Mouse (Mus musculus) testis, adult 2 months (tissue): Measurements from ENCODE around the gene Tceal5. TPM values are rescaled to one million over a fixed set of nuclear protein-coding genes. Genes with fewer than 3 reads are reported as not detected.
"Not testable (repeated sequence)": the region's sequence is repeated elsewhere in the genome, so short reads cannot be mapped to it uniquely, and the experiment has no call there.

Experiments
- H3K27ac ChIP-seq: fragments of 200-500 bp; 2 replicates; pipeline ENCODE4 v1.5.1; 2012; ENCODE audit warnings: low read depth, low read length; ENCODE audit not compliant: control insufficient read depth, insufficient read depth
- H3K27me3 ChIP-seq: fragments of 200-500 bp; 2 replicates; pipeline ENCODE4 v1.6.1; 2012; ENCODE audit warnings: mild to moderate bottlenecking, low read length, moderate library complexity; ENCODE audit not compliant: control insufficient read depth, insufficient read depth
- H3K36me3 ChIP-seq: fragments of 200-500 bp; 2 replicates; pipeline ENCODE4 v1.6.1; 2012; ENCODE audit warnings: mild to moderate bottlenecking, low read length; ENCODE audit not compliant: control insufficient read depth, insufficient read depth
- H3K4me1 ChIP-seq: fragments of 200-500 bp; 2 replicates; pipeline ENCODE4 v1.6.1; 2012; ENCODE audit warnings: low read length; ENCODE audit not compliant: control insufficient read depth, insufficient read depth
- H3K4me3 ChIP-seq: fragments of 200-500 bp; 2 replicates; pipeline ENCODE4 v1.5.1; 2012; ENCODE audit warnings: low read depth, mild to moderate bottlenecking, low read length, moderate library complexity, mixed read lengths; ENCODE audit not compliant: control insufficient read depth
- CTCF ChIP-seq: fragments of 200-500 bp; IDR thresholded peaks from 2 replicates; pipeline ENCODE4 v1.5.1; 2012; ENCODE audit warnings: low read depth, mild to moderate bottlenecking, inconsistent platforms, low read length, moderate library complexity; ENCODE audit not compliant: control insufficient read depth, insufficient read depth, insufficient replicate concordance
- POLR2A ChIP-seq: fragments of 200-500 bp; IDR thresholded peaks from 2 replicates; pipeline ENCODE4 v1.6.1; 2012; ENCODE audit warnings: low read depth, mild to moderate bottlenecking, inconsistent platforms, low read length, moderate library complexity; ENCODE audit not compliant: control insufficient read depth
- polyA plus RNA-seq: library from polyadenylated mRNA; depleted of rRNA; stranded (reverse); fragments of >200 nt; gene quantifications from 2 replicates; pipeline ENCODE4 v1.2.3, GENCODE M21; 2012

Gene Tceal5
- polyA plus RNA-seq, 1 experiment, result not detected

DNA sequence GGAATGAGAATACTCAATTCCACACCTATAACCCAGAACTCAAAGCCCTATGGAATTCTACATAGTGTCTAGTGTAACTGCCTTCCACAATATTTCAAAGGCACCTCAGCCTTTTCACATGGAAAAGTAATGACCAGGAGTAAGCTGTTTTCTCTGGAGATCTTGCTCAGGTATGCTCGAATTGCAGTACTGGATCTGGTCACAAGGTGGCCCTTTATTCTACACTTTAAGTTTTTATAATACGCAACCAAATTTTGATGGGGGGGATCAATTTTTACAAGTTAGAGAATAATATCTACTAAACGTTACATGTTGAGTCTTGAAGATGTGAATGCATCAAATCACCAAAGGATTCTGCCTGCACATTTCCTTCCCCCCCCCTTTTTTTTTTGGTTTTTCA, 34.4 kb upstream of the Tceal5 start:
- no peak overlapping the region for H3K27ac ChIP-seq
- H3K36me3 ChIP-seq, result no peaks in the 10 kb centered on the region
- H3K4me3 ChIP-seq, result no peak overlapping the region
- H3K4me1 ChIP-seq, result no peaks in the 10 kb centered on the region
- TF ChIP-seq POLR2A (no peak), CTCF (no peak)
- no peaks in the 10 kb centered on the region for H3K27me3 ChIP-seq

DNA sequence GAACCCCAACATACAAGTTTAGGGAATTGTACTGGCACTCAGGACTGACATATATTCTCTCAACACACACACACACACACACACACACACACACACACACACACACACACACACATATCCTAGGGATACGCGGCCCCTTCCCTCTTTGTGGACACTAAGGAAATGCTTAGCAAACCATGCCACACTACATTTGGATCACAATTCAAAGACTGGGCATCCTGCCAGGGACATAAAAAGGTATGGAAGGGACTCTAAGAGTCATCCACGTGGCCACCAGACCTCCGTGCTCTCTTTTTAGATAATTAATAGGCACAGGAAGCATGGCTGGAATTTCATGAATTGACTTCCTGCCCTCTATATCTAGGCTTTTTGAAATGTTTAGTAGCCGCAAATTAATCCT, 24.1 kb upstream of the Tceal5 start:
- TF ChIP-seq POLR2A (no peak), CTCF (no peak)
- Histone ChIP-seq H3K36me3 (no peaks in the 10 kb centered on the region), H3K27me3 (no peaks in the 10 kb centered on the region), H3K27ac (no peak overlapping the region), H3K4me3 (no peak overlapping the region), H3K4me1 (no peaks in the 10 kb centered on the region)

DNA sequence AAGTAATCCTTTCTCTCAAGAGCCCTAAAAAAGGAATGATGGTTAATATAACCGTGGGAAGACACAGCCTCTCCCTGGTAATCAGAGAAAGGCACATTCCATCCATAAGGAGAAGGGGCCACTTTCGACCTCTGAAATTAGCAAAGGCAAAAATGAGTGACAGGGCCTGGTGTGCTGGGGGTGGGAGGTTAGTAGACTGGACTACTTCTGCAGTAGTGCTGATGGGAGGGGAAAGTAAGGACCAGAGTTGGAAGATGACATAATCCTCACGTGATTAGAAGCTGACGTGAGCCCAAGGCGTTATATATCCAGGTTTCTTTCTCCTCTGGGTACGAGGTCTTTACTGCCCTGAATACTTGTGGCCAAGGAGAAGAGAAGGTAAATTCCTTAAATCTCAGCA, 20.0 kb upstream of the Tceal5 start:
- no peaks in the 10 kb centered on the region for H3K27me3 ChIP-seq
- no peaks in the 10 kb centered on the region for H3K36me3 ChIP-seq
- no peak overlapping the region for H3K4me3 ChIP-seq
- no peak overlapping the region for H3K27ac ChIP-seq
- H3K4me1 ChIP-seq, result no peaks in the 10 kb centered on the region
- no peak for TF ChIP-seq POLR2A
- no peak for TF ChIP-seq CTCF

DNA sequence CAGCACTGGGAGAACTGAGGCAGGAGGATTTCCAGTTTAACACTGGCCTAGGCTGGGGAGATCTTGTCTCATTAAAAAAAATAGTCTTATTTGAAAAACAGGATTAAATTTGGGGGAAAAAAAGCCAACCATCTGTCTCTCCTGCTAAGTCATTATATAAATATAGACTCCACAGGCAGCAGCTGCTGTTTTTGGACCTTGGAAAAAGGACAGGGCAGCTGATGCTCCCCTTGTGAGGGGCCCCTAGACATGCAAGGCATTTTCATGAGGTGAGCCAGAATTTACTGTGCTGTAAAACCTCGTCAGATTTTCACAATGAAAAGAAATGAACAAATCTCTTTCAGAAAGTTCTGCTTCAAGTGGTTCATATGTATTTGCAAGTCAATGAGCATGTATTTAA, 12.6 kb upstream of the Tceal5 start:
- Histone ChIP-seq H3K27ac (no peak overlapping the region), H3K36me3 (no peaks in the 10 kb centered on the region), H3K27me3 (no peaks in the 10 kb centered on the region), H3K4me3 (no peak overlapping the region), H3K4me1 (no peaks in the 10 kb centered on the region)
- TF ChIP-seq CTCF (no peak), POLR2A (no peak)

DNA sequence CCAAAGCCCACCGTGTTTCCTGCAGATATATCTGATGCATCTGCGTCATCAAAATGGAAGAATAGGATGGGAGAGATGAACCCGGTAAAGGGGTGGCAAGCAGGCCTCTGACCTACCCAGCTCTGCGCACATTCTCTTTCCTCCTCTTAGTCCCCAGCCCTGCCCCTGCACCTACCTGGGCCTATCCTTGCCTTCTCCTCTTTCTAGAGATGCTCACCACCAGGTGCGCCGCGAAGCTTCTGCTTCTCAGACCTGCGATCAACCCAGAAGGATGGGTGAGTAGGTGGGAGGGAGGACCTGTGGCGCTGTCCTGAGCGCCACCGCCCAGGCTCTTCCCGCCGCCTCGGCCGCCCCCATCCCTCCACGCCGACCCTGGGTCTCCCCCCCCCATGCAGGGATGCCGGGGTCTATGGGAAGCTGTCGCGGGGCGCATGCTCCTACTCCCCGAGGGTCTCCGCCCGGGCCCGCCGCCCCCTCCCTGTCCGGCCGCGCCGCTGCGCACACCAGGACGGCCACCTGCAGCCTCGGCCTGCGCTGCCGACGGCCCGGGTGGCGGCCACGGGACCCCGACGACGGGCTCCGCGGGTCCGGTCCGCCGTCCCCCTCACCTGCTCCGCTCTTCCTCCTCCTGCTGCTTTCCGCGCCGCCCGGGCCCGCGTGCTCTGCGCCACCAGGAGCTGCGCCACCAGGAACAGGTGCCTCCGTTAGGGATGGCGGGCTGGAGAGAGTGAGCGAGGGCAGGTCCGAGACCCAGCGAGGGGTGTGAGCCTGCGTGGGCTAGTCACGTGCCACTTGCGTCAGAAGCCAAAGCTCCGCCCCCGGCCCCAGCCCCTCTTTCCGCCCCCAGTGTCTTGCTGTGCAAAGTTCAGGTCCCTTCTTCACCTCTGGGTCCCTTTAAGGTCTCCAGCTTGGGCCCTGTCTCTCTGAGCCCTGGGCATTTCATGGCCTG, 11.3 kb upstream of the Tceal5 start, which contains the start of the genes Tceal7 and Bex1:
Gene Tceal7 (plus strand): TSS at position 51 of the 949 bp plus-strand sequence.
Gene Bex1 (minus strand): TSS at position 785 of the 949 bp plus-strand sequence.
- not testable (repeated sequence) for H3K4me1 ChIP-seq, H3K36me3 ChIP-seq, H3K27ac ChIP-seq, H3K27me3 ChIP-seq
- peak within 1 kb of the TSS; percentile 16 for H3K4me3 ChIP-seq

DNA sequence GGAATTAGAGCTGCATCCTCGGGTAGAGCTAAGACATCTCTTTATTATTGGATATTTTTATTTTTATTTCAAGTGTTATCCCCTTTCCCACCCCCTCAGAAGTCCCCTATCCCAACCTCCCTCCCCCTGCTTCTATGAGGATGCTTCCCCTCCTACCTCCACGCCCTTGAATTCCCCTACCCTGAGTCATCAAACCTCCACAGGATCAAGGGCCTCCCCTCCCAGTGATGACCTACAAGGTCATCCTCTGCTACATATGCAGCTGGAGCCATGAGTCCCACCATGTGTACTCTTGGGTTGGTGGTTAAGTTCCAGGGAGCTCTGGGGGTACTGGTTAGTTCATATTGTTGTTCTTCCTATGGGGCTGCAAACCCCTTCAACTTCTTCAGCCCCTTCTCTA, 9.7 kb upstream of the Tceal5 start:
- H3K27ac ChIP-seq, result no peak overlapping the region

DNA sequence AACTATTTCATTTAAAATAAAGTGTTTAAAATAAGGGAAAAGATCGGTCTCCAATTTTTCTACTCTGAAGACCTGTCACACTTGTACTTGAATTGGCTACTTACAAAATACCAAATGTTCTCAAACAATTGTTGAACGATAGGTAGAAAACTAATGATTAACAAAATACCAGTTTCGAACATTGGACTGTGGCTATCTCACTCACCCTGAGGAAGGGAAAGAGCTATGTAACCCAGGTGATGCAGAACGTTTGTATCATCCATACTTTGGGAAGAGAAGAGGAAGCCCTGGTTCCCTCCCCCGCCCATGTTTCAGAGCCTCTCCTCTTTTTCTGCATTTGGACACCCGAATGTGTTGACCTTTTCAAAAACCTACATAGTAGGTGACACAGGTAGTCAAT, 730 bp upstream of the Tceal5 start:
- Histone ChIP-seq H3K4me1 (no peaks in the 10 kb centered on the region; the same call in 1 of the 2 replicates), H3K36me3 (no peaks in the 10 kb centered on the region), H3K27ac (no peak overlapping the region), H3K27me3 (no peaks in the 10 kb centered on the region), H3K4me3 (no peak overlapping the region)
- no peak for TF ChIP-seq CTCF
- no peak for TF ChIP-seq POLR2A

More for the DNA sequence above, 9.7 kb upstream of the Tceal5 start:
- Histone ChIP-seq H3K4me1 (no peaks in the 10 kb centered on the region), H3K4me3 (no peak overlapping the region), H3K36me3 (no peaks in the 10 kb centered on the region), H3K27me3 (no peaks in the 10 kb centered on the region)
- TF ChIP-seq POLR2A, result no peak
- no peak for TF ChIP-seq CTCF

DNA sequence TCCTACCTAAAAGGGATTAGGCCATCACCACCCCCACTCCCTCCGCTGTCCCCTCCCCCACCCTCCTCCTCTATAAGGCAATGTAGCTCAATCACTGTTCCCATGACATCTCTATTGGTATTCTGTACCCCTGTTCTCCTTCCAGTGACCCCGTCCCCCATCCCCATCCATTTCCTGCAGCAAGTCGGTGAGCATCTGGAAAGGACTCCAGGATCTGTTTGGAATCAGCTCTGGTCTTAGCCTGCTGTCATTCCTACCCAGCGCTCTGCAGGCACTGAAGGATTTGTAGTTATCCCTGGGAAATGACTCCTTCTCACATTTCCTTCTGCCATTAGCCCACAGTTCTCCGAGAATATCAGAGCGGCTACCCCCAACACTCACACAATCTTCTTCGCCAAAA, 419 bp downstream of the Tceal5 start:
- Histone ChIP-seq H3K36me3 (no peaks in the 10 kb centered on the region), H3K27ac (no peak overlapping the region), H3K4me3 (peak overlapping the region; percentile 7; the same call in 1 of the 2 replicates), H3K4me1 (no peaks in the 10 kb centered on the region; the same call in 1 of the 2 replicates), H3K27me3 (no peaks in the 10 kb centered on the region)
- TF ChIP-seq CTCF, result no peak
- TF ChIP-seq POLR2A, result no peak
